Mouse (Mus musculus) gastrocnemius, adult 8-10 months (tissue): ENCODE measurements at regions not wholly inside any gene's neighbourhood (a gene's known extent, or its start where the extent isn't known, plus 50 kb on each side); places are given as distances from the start of the nearest gene placed in this dataset.
"Not testable (repeated sequence)": the region's sequence is repeated elsewhere in the genome, so short reads cannot be mapped to it uniquely, and the experiment has no call there.

Experiments used
- DNase-seq, 2 experiments: peaks; one replicate each; pipeline ENCODE4 v3.0.0; 2022; ENCODE audit warnings: low spot score in 2 of 2

DNA sequence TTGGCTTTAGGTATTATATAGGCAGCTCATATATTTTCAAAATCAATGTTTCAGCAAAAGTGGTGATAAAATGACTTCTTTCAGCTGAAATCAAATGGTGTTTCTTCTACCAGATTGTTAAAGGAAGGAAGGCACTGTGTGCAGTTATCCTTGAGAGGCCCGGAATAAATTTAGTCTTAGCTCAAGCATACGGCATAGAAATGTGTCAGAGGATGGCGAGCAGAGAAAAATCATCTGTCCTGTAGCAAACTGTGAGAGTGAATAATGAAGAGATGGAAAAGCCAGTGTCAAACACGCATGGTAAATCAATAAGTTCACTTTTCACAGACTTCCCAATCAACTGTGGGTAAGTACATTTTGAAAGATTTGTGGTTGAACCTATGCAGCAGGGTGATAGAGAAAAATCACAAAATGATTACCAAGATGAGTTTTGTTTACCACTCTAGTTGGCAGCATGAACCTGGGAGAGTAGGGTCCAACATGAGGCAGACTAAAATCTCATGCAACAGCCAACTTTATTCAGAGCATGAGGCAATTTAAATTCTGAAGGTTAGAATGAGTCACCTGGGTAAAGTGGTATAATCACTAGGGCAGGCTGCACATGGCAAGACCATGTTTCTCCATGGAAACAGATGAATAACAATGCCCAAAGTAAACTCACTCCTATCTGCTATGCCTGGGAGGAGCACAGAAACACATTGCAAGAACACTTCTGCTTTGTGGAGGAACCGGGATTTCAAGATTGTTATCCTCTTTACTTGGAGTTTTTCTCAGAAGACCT lies 55.7 kb downstream of the AI429214 start:
- DNase-seq: no peak

DNA sequence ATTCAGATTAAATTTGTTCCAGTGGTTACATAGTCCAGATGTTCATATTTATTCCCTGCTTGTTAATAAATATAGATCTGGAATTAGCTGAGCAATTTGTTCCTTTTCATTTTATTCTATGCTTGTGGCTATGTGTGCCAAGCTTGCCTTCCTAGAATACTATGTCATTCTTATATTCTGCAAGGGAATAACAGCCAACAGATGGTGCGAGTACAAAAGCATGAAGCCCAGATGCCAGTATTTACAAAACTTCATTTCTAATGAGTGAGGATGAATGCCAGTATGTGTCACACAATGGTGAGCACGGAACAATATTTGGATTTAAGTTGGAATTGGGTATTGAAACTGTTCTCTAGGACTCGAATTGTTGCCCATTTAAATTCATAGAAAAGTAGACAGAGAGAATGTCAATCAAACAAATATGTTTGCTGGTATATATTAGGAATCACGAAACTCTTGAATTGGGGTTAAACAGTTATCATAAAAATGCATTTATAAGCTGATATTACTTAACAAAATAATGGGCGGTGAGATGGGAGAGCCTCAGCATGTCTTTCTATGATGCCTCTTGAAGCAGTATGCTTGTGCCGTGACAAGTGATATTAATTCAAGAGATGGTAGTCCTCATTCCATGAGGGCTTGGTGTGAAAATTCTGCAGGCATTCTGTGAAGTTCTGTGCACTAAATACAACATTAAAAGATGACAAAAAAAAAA lies 56.7 kb downstream of the AI429214 start:
- DNase-seq: no peak

DNA sequence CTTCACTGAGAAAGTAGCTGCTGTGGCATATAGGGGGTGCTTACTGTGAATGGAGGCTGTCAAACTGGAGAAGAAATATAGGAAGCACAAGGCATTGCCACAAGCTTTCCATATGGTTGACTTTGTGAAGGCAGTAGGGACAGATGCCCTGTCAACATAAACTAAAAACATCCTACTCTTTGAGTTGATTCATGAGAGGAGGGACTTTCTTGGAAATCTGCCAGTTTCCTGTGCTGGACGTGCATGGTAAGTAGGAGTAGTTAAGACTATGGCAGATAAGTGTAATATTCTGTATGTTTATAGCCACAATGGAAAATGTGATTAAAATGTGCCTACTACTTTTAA lies 57.3 kb downstream of the AI429214 start:
- DNase-seq: no peak

DNA sequence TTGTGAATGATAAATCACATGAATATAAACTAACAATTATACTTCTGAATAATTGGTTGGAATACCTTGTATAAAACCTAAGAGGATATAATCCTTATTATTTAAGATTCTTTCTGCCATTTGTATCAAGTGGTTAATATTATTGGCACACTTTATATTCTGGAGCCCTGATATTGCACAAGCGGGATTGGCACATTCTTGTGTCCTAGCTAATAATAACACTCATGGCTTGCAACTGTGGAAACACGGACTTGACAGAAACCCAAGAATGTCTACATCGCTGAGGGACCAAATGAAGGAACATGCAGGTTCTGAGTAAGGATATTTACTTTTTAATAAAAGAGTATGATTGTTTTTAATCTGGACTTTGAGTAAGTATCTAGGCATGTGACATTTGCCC lies 63.0 kb downstream of the AI429214 start:
- no peak for DNase-seq

GRCm38 (mm10) chr8:37058390-37058789 lies 65.0 kb downstream of the AI429214 start:
- DNase-seq: no peak

DNA sequence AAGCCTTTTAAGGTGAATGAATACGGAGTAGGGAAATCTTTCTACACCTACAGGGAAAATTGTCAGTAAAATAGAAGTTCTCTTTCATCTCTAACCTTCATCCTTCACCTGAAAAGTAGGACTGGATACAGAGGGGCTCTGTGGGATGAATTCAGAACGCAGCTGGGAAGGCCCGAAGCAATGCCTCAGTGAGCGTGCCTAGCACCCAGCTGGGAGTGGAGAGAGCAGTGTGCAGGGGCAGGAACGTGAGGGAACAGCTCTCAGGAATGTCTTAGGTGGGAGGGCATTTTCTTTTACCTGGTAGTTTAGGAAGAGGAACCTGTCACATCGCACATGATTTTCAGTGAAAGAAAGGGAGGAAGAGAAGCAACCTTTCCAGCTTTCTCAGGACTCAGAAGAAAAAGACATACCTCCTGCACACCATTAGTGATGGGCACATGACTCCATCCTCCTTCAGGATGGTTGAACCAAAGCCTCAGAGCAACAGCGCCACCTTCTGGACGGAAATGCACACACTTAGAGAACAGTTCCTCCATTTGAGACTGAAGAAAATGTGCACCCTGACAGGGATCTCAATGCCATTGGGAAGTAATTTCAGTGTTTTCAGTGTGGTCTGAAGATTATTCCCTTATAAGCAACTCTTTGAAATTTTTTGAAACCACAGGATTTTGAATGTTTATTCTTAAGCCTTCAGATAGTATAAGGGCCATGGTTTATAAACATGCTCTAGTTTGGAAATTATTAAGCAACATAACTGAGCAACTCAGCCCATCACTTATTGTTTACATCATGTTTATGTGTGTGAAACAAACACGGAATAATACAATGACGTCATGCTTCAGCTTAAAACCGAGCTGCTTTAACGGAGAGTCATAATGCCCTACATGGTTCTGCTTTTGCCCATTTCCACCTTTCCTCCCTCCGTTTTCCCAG lies 68.9 kb downstream of the AI429214 start:
- peak; percentile 24 to 31 for DNase-seq

GRCm38 (mm10) chr8:37063764-37064331 lies 70.4 kb downstream of the AI429214 start:
- DNase-seq: peak; percentile 25 to 46

DNA sequence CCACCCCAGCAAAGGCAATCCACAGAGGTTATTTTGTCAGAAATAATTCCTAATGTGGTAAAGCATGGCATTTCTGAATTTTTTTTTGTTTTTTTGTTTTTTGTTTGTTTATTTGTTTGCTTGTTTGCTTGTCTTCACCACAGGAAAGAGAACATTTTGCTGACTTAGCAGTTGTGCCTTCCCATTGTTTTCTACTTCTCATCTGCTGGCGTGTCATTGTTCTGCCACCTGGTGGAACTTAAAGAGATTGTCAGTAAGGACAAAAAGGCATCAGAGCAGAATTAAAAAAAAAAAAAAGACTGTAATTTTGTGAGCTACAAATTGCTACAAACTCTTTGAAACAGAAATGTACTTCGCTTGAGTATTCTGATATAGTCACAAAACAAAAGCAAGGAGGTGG lies 79.5 kb downstream of the AI429214 start:
- DNase-seq: no peak

DNA sequence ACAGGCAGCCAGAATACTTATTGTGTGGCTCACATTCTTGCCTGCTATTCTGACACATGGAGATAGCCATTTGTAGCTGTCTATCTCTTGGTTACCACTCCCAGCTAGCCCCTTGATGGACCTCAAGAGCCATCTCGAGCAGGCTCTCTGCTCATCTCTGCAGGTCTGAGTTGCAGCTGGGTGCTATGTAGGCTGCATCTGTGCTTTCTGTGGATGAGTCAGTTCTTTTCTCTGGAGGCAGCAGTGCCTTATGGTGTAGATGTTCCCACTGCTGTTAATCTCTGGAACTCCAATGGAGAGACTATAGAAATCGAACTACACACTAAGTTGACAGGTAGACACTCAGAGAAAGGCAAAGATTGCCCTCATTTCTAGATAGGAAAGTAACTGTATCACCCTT lies 106.3 kb downstream of the AI429214 start:
- no peak for DNase-seq

DNA sequence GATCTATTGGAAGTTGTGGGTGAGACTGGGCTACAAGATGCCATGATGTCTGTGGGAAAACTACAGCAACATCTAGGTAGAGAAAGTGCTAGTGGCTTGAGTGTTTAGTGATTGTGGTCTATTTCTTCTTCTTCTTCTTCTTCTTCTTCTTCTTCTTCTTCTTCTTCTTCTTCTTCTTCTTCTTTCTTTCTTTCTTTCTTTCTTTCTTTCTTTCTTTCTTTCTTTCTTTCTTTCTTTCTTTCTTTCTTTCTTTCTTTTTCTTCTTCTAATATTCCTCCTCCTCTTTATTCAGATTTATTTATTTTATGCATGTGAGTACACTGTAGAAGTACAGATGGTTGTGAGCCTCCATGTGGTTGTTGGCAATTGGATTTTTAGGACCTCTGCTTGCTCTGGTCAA lies 119.0 kb downstream of the AI429214 start:
- not testable (repeated sequence) for DNase-seq

GRCm38 (mm10) chr8:37125834-37126233 lies 132.4 kb downstream of the AI429214 start:
- no peak for DNase-seq

GRCm38 (mm10) chr8:37129670-37130069 lies 136.3 kb downstream of the AI429214 start:
- DNase-seq: no peak

DNA sequence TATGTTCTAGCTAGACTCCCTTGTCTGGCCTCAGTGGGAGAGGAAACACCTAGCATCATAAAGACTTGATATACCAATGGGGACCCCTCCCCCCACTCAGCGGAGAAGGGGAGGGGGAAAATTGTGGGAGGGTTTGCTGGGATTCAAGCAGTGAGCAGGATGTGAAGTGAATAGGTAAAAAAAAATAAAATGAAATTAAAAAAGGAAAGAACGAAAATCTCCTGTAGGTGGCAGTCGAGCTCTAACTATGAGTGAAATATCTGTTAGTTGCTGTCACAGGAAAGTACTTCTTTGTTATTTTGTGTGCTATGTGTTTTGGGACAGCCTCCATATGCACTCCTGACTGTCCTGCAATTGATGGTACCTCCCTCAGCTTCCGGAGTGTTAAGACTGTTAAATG lies 138.6 kb downstream of the AI429214 start:
- no peak for DNase-seq

DNA sequence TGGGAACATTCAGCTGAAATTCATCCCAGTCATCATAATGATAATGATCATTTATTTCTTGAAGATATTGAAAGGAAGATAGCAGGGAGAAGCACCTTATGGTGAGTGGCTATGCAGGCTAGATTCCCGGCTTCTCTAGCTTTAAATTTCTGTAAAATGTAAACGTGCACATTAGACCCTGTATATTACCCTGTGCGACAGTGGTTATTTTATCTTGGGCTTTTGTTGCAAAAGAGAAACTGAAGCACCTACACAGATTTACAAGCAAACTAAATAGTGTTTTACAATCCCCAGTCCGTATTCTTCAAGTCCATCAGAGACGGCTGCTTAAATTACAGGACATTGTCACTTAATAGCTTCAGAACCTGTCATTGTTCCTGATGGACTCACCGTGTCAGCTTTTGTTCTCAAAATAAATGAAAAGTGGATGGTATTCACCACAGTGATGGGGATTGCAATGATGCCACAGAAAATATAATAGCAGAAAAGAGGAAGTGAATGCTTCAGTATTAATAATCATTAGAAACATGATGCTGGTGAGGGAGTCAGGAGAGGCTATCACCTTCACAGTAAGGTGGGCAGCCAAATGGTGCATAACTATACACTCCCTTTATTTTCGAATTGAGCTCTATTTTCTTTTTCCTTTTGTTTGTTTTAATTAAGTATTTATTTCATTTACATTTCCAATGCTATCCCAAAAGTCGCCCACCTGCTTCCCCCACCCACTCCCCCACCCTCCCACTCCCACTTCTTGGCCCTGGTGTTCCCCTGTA lies 141.0 kb downstream of the AI429214 start:
- no peak for DNase-seq

DNA sequence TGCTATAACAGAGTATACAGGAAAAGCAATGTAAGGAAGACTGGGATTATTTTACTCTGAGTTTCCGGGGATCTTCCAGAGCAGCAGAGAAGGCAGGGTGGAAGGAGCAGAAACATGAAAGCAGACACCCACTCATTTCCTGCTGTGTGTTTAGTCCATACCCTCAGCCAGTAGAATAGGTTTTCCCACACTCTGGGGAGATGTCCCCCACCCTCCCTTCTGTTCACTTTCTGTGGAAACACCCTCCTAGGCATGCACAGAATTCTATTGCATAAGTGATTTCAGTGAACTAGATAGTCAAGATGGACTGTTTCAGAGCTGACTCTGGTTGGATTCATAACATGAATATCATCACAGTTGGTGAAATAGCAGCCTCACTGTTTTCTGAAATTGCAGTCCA lies 156.9 kb downstream of the AI429214 start:
- no peak for DNase-seq

GRCm38 (mm10) chr8:37154361-37154760 lies 161.0 kb downstream of the AI429214 start:
- no peak for DNase-seq

GRCm38 (mm10) chr8:37154946-37155345 lies 161.5 kb downstream of the AI429214 start:
- no peak for DNase-seq

DNA sequence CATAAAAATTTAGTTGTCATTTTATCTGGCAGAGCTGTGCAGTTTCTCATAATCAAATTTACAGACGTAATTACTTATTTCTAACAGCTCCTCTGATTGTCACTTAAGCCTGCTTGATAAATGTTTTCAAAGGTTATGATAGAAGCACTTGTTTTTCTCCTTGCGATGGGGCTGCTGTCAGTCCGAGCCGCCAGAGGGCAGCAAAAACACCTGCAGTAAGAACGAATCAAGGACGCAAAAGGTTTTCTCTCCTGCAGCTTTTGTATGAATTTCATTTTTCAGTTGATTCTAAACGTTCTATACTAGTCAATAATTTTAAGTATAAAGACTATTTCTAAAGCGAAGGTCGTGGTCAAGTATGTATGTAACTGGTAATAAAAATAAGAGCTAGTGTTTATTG lies 166.1 kb downstream of the AI429214 start:
- peak in 1 of 2 experiments; percentile 3 for DNase-seq

GRCm38 (mm10) chr8:37196859-37197258 lies 203.5 kb downstream of the AI429214 start:
- DNase-seq: no peak

GRCm38 (mm10) chr8:37215894-37216293 lies 222.5 kb downstream of the AI429214 start:
- DNase-seq: no peak

- DNase-seq: no peak
Measured at GRCm38 (mm10) chr8:37227091-37227490, 233.7 kb downstream of the AI429214 start.
